Mouse (Mus musculus): ENCODE results near the gene Myo5c. TPM values are rescaled to one million over a fixed set of nuclear protein-coding genes. Genes with fewer than 3 reads are reported as not detected.

The Myo5c gene
- total and polyA plus RNA-seq, 2 experiments from 2014 or later = 0.26 to 0.30 TPM

DNA sequence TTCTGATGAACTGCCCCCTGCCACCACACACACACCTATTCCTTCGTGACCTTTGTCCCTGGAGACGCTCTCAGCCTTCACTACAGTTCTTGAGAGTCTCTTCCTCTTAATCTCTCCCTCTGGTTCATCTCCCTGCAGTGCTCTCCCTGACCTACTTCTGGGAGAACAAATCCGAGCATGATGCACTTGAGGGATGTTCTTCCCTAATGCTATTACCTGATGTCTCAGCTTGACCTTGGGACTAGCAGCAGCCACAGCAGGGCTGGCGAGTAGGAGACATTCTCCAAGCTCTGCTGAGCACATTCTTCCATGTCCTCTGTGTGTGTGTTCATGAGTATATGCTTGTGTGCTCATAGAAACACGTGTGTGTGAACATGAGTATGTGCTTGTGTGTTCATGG is 76.8 kb downstream of the Myo5c start:
- H3K9me3 ChIP-seq (ENCODE audit: low read length) = no peaks in the 10 kb centered on the region
- no peak overlapping the region for H3K4me2 ChIP-seq (ENCODE audit: low read depth, low read length)
- no peak for TF ChIP-seq CTCF (IDR thresholded peaks at IDR 0.05; ENCODE audit: low read depth)
- H3K4me1 ChIP-seq (ENCODE audit: insufficient read depth, low read length) = no peaks in the 10 kb centered on the region
- DNase-seq (ENCODE audit: low spot score) (no peak), ATAC-seq (no peak)
- WGBS = 62% methylated on average over 5 of the region's 5 CpGs
- no peaks in the 10 kb centered on the region for H3K27me3 ChIP-seq (ENCODE audit: insufficient read depth, low read length)
- H3K4me3 ChIP-seq (ENCODE audit: low read length) = no peak overlapping the region
- no peaks in the 10 kb centered on the region for H3K36me3 ChIP-seq (ENCODE audit: insufficient read depth, low read length)
- H3K9ac ChIP-seq (replicated peaks; ENCODE audit: low read length) = no peak overlapping the region
- no peak overlapping the region for H3K27ac ChIP-seq

DNA sequence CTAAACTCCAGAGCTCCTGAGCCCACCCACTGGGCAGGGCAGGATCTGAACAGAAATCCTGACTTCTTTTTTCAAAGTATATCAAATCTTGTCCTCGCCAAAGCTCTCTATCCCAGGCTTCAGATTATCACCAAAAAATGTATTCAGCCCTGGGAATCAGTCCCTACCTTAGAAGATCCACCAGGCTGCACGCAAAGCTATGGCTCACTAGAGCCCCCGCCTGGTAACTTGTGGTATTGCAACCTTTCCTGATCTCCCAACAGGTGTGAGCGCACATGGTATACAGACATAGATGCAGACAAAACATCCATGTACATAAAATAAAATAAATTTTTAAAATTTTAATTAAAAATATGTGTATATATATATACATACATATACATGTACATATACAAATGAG is 80.2 kb downstream of the Myo5c start:
- Histone ChIP-seq H3K27ac (no peak overlapping the region), H3K4me1 (ENCODE audit: insufficient read depth, low read length) (peaks cover 8% of the 10 kb centered on the region; the same call in 1 of the 2 replicates), H3K27me3 (ENCODE audit: insufficient read depth, low read length) (no peaks in the 10 kb centered on the region), H3K4me3 (ENCODE audit: low read length) (no peak overlapping the region), H3K36me3 (ENCODE audit: insufficient read depth, low read length) (no peaks in the 10 kb centered on the region), H3K4me2 (ENCODE audit: low read depth, low read length) (no peak overlapping the region), H3K9me3 (ENCODE audit: low read length) (no peaks in the 10 kb centered on the region), H3K9ac (replicated peaks; ENCODE audit: low read length) (no peak overlapping the region)
- ATAC-seq = 0 out of 2 replicates have a peak, but pooled peaks have one; percentile 10
- DNase-seq (ENCODE audit: low spot score) = peak; percentile 91
- 17% methylated on average over 4 of the region's 4 CpGs for WGBS
- TF ChIP-seq CTCF (IDR thresholded peaks at IDR 0.05; ENCODE audit: low read depth) = peak; percentile 91

DNA sequence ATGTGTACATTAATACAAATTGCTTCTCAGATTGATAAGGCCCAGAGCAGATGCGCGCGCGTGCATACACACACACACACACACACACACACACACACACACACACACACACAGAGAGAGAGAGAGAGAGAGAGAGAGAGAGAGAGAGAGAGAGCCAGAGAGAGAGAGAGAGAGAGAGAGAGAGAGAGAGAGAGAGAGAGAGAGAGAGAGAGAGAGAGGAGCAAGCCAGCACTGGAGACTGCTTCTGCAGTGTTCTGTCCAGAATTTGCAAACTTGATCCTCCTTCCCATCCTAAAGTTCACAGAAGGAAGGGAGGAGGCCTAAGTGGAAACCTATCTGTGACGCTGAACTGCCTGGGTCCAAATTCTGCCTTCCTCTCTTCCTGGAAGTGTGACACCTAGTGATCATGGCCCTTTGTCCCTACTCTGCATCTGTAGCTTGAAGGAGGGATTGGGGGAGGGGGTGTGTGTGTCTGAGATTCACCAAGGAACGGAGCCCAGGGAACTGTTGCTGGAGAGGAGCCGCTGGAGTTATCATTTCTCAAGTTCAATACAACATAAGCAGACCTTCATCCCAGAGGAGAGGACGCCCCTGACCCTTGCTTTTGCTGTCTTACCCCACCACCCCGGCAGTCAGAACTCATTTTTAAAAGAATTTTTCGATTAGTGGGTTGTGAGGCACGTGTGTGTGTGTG is 81.5 kb downstream of the Myo5c start:
- peak; percentile 71 for DNase-seq (ENCODE audit: low spot score)
- peak; percentile 36 for TF ChIP-seq CTCF (IDR thresholded peaks at IDR 0.05; ENCODE audit: low read depth)

DNA sequence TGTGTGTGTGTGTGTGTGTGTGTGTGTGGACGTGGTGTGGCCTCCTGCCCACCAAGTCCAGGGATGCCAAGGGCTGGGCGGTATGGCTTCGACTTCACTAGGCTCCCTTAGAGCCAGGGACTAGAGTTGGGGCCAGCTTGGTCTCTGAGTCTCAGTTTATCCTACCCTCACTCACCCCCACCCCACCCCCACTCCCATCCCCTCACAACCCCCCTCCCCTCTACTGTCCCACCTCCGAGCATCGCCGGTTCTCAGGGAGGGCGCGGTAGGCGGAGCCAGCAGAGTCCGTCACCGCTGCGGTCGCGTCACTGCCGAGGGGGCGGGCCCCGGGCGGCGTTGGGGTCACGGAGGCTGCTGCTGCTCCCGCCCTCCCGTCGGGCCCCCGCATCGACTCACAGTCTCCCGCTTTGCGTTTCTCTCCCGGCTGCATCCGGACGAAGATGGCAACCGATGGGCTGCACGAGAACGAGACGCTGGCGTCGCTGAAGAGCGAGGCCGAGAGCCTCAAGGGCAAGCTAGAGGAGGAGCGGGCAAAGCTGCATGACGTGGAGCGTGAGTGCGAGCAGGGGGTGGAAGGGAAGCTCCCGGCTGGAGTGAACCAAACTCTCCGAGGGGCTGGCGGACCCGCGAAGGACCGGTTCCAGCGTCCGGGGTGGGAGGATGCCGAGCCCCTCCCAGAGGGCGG is 82.2 kb downstream of the Myo5c start:
- WGBS = under 1% methylated on average over 48 of the region's 52 CpGs
- H3K9me3 ChIP-seq (ENCODE audit: low read length) = no peaks in the 10 kb centered on the region
- no peaks in the 10 kb centered on the region for H3K27me3 ChIP-seq (ENCODE audit: insufficient read depth, low read length)
- TF ChIP-seq CTCF (IDR thresholded peaks at IDR 0.05; ENCODE audit: low read depth) = peak; percentile 43; the same call in 1 of the 2 replicates
- H3K36me3 ChIP-seq (ENCODE audit: insufficient read depth, low read length) = no peaks in the 10 kb centered on the region; the same call in 1 of the 2 replicates
- H3K9ac ChIP-seq (replicated peaks; ENCODE audit: low read length) = peak overlapping the region; percentile 56
- peak overlapping the region; percentile 79 for H3K4me3 ChIP-seq (ENCODE audit: low read length)
- ATAC-seq (peak; percentile 91), DNase-seq (ENCODE audit: low spot score) (peak; percentile 88)
- H3K4me1 ChIP-seq (ENCODE audit: insufficient read depth, low read length) = peaks cover 8% of the 10 kb centered on the region; the same call in 1 of the 2 replicates
- H3K27ac ChIP-seq = peak overlapping the region; percentile 85
- peak overlapping the region; percentile 79 for H3K4me2 ChIP-seq (ENCODE audit: low read depth, low read length)

More for the DNA sequence above, 81.5 kb downstream of the Myo5c start:
- WGBS = 28% methylated on average over 11 of the region's 11 CpGs
- H3K9me3 ChIP-seq (ENCODE audit: low read length) = no peaks in the 10 kb centered on the region
- H3K4me2 ChIP-seq (ENCODE audit: low read depth, low read length) = peak overlapping the region; percentile 79
- H3K4me3 ChIP-seq (ENCODE audit: low read length) = peak overlapping the region; percentile 79
- peaks cover 8% of the 10 kb centered on the region; the same call in 1 of the 2 replicates for H3K4me1 ChIP-seq (ENCODE audit: insufficient read depth, low read length)
- no peaks in the 10 kb centered on the region for H3K27me3 ChIP-seq (ENCODE audit: insufficient read depth, low read length)
- no peaks in the 10 kb centered on the region; the same call in 1 of the 2 replicates for H3K36me3 ChIP-seq (ENCODE audit: insufficient read depth, low read length)
- peak overlapping the region; percentile 56; the same call in 1 of the 2 replicates for H3K9ac ChIP-seq (replicated peaks; ENCODE audit: low read length)
- H3K27ac ChIP-seq = peak overlapping the region; percentile 85
- peak; percentile 34 for ATAC-seq

DNA sequence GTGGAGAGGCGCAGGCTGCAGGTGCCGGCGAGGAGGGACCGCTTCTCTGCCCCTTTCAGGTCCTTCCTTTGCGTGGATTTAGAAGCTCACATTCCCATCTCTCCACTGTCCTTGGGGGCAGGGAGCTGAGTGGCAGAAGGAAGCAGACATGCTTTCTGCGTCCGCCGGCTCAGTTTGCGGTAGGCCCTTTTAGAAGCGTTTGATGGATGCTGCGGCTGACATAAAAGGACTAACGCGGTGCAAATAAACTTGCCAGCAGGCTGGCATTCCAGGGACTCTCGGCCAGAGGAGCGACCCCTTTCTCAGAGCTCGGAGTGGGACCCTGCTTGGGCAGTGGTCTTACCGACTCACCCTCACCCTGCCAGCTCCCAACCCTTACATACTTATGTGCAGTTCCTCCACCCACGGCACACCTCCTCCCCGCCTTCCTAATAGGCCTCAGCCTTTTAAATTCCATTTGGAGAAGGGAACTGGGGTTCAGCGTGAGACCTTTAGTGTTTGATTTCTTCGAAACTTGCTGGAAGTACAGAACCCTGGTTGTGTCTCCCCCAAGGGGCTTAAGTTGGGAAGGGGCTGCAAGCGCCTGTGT is 82.8 kb downstream of the Myo5c start:
- ATAC-seq (peak; percentile 8; the same call in 1 of the 2 replicates), DNase-seq (ENCODE audit: low spot score) (no peak)
- H3K4me2 ChIP-seq (ENCODE audit: low read depth, low read length) = peak overlapping the region; percentile 79
- H3K9me3 ChIP-seq (ENCODE audit: low read length) = no peaks in the 10 kb centered on the region
- no peaks in the 10 kb centered on the region for H3K27me3 ChIP-seq (ENCODE audit: insufficient read depth, low read length)
- H3K36me3 ChIP-seq (ENCODE audit: insufficient read depth, low read length) = no peaks in the 10 kb centered on the region; the same call in 1 of the 2 replicates
- H3K27ac ChIP-seq = peak overlapping the region; percentile 85
- WGBS = 2% methylated on average over 22 of the region's 22 CpGs
- no peak for TF ChIP-seq CTCF (IDR thresholded peaks at IDR 0.05; ENCODE audit: low read depth)
- H3K4me1 ChIP-seq (ENCODE audit: insufficient read depth, low read length) = peaks cover 8% of the 10 kb centered on the region; the same call in 1 of the 2 replicates
- H3K4me3 ChIP-seq (ENCODE audit: low read length) = peak overlapping the region; percentile 79
- H3K9ac ChIP-seq (replicated peaks; ENCODE audit: low read length) = peak overlapping the region; percentile 56

DNA sequence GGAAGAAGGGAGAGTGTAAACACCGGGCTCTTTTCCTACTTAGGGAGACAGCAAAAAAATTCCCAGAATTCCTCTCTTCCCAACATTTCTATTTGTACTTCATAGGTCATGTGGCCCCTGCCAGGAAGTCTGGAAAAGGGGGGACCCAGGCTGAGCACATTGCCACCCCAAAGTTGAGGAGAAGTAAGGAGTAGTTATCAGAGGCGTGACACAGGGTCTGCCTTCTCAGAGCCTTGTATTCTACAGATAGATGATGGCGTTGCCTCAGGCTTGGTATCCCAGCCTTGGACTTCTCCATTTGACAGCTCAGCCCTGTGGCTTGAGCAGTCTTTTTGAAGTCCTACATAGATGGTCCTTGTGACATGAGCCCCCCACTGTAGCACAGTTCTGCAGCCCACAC is 83.4 kb downstream of the Myo5c start:
- ATAC-seq = no peak
- WGBS = 62% methylated on average over 3 of the region's 3 CpGs
- no peaks in the 10 kb centered on the region for H3K27me3 ChIP-seq (ENCODE audit: insufficient read depth, low read length)
- TF ChIP-seq CTCF (IDR thresholded peaks at IDR 0.05; ENCODE audit: low read depth) = no peak
- H3K27ac ChIP-seq = no peak overlapping the region
- H3K9me3 ChIP-seq (ENCODE audit: low read length) = no peaks in the 10 kb centered on the region
- H3K4me2 ChIP-seq (ENCODE audit: low read depth, low read length) = peak overlapping the region; percentile 79
- H3K9ac ChIP-seq (replicated peaks; ENCODE audit: low read length) = no peak overlapping the region
- no peak for DNase-seq (ENCODE audit: low spot score)
- no peaks in the 10 kb centered on the region; the same call in 1 of the 2 replicates for H3K36me3 ChIP-seq (ENCODE audit: insufficient read depth, low read length)
- peaks cover 8% of the 10 kb centered on the region; the same call in 1 of the 2 replicates for H3K4me1 ChIP-seq (ENCODE audit: insufficient read depth, low read length)
- H3K4me3 ChIP-seq (ENCODE audit: low read length) = peak overlapping the region; percentile 79
